Comparison of ENCODE assay signal across 10 mouse cellular contexts in the genomic region with DNA sequence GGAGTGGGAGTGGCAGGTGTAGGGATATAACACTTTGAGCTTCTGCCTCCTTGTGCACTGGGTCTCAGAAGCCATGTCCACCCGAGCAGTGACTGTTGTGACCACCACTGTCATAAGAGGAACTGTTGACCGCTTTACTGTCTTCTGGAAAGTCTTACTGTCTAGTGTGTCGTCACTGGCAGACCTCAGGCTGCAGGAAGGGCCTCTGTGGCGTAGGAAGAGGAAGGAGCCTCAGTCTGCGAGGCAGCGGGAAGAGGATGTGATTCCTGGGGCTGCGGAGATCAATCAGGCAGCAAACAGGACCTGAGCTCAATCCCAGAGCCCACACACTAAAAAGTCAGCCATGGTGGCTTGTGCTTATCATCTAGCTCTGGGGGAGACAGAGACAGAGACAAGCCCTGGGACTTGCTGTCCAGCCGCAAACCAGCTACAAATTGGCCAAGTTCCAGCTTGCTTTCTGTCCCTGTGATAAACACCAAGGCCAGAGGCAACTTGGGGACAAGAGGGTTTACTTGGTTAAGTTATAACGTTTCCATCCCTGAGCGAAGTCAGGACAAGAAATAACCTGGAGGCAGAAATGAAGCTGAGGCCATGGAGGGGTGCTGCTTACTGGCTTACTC. TPM values are rescaled to one million over a fixed set of nuclear protein-coding genes. Genes with fewer than 3 reads are reported as not detected.
DNase-seq lines count a peak whose midpoint lies in the region; ATAC-seq lines count a peak whose summit lies in the region.
"Had no signal": no experiment of that assay in that cellular context is flagged by ENCODE, and none has a peak within 500 bp of the region (broad histone marks: within the 10 kb centered on the region; RNA-seq: fewer than 3 reads in every experiment).

No protein-coding gene starts in this region.

- intact Hi-C loops in left cerebral cortex, postnatal 36 days (cut with DNase I): loop anchor here (5.0 kb wide), 2 partner anchors 64 to 164 kb away; no protein-coding TSS in a partner anchor

- DNase-seq in layer of hippocampus, adult 11-12 months (ENCODE audit: low spot score): peak; percentile 43
- DNase-seq in layer of hippocampus, adult 8-10 months (ENCODE audit: low spot score in 2 of 2): no peak
- DNase-seq in liver: peak; percentile 45
- no peak for DNase-seq in gastrocnemius, adult 8-10 months (ENCODE audit: low spot score in 2 of 2)
- no peak for DNase-seq in left cerebral cortex, postnatal 36 days (ENCODE audit: low spot score in 2 of 2)
- no peak for DNase-seq in urinary bladder, postnatal 25 days (ENCODE audit: low spot score)
- DNase-seq: cerebellum, postnatal 10 days had no signal

- peak; percentile 87 for ATAC-seq in granulocyte monocyte progenitor cell, adult 5-6 weeks (replicated peaks; ENCODE audit: poor library complexity, severe bottlenecking)
- peak; percentile 89 for ATAC-seq in monocyte, adult 5-6 weeks (replicated peaks; ENCODE audit: insufficient number of reproducible peaks, low FRiP score, low TSS enrichment, poor library complexity, severe bottlenecking)

RNA-seq across cellular contexts. Expression of a gene that starts 13.8 kb away (rescaled TPM):
- 1 to 10 TPM; 1.2 to 5.0 (median 1.7) TPM for total RNA-seq in layer of hippocampus, adult 8-10 months (2022)
- total RNA-seq in granulocyte monocyte progenitor cell, adult 5-6 weeks (2014; fragmentation: Nextera tagmentation): 122 and 173 TPM in 2 replicates
- 73.5 and 77.6 TPM in 2 replicates for total RNA-seq in granulocyte monocyte progenitor cell, adult 5-6 weeks (2017)
- total RNA-seq in monocyte, adult 5-6 weeks (2017): 206 to 223 TPM (median 216 TPM) in 3 replicates
- total RNA-seq in gastrocnemius, adult 8-10 months (2022): under 1 TPM in 3 of 4 experiments, not detected in 1; 0.24 to 0.94 (median 0.74) TPM
- 1 to 10 TPM; 1.2 TPM for total RNA-seq in left cerebral cortex, postnatal 36 days (2021)

RNA-seq across cellular contexts. Expression of a gene that starts 47.2 kb away (rescaled TPM):
- 1 to 10 TPM; 1.4 to 4.5 (median 2.9) TPM for total RNA-seq in layer of hippocampus, adult 8-10 months (2022)
- 7.8 and 10.7 TPM in 2 replicates for total RNA-seq in granulocyte monocyte progenitor cell, adult 5-6 weeks (2014; fragmentation: Nextera tagmentation)
- 1.6 and 4.1 TPM in 2 replicates for total RNA-seq in granulocyte monocyte progenitor cell, adult 5-6 weeks (2017)
- total RNA-seq in monocyte, adult 5-6 weeks (2017): 7.1 to 15.7 TPM (median 8.0 TPM) in 3 replicates
- under 1 TPM; 0.39 to 0.56 (median 0.43) TPM for total RNA-seq in gastrocnemius, adult 8-10 months (2022)
- under 1 TPM; 0.39 to 0.59 TPM for total RNA-seq in left cerebral cortex, postnatal 36 days (2021)

RNA-seq across cellular contexts. Expression of a gene that starts 52.2 kb away (rescaled TPM):
- 10 to 100 TPM; 58.2 to 61.8 (median 60.5) TPM for total RNA-seq in layer of hippocampus, adult 8-10 months (2022)
- not detected in 2 replicates for total RNA-seq in granulocyte monocyte progenitor cell, adult 5-6 weeks (2014; fragmentation: Nextera tagmentation)
- not detected in 2 replicates for total RNA-seq in granulocyte monocyte progenitor cell, adult 5-6 weeks (2017)
- total RNA-seq in monocyte, adult 5-6 weeks (2017): 0.49 TPM in 1 of 3 replicates, not detected in the others
- over 10,000 TPM; 12,380 to 17,080 (median 15,669) TPM for total RNA-seq in gastrocnemius, adult 8-10 months (2022)
- 100 to 1,000 TPM in 1 of 2 experiments, 10 to 100 TPM in 1; 73.3 to 114 TPM for total RNA-seq in left cerebral cortex, postnatal 36 days (2021)
- total RNA-seq: ES-E14 had no signal

Comparison
In these comparisons a context has a peak if more than half of its experiments do, and no peak if none do; other contexts are left out.
1. DNase-seq: peak in layer of hippocampus, adult 11-12 months (single experiment) and liver (single experiment); none in layer of hippocampus, adult 8-10 months (0 of 2), gastrocnemius, adult 8-10 months (0 of 2), left cerebral cortex, postnatal 36 days (0 of 2) and urinary bladder, postnatal 25 days (single experiment).
2. RNA of a gene that starts 13.8 kb away (total RNA-seq): 206 to 223 TPM in monocyte, adult 5-6 weeks and 73.5 to 173 TPM in granulocyte monocyte progenitor cell, adult 5-6 weeks; 1.2 to 5.0 TPM in layer of hippocampus, adult 8-10 months, 1.2 TPM in left cerebral cortex, postnatal 36 days and 0.24 to 0.94 TPM in gastrocnemius, adult 8-10 months; every median in the first group is over 10 times any median in the second.
3. RNA of a gene that starts 52.2 kb away (total RNA-seq): 12,380 to 17,080 TPM in gastrocnemius, adult 8-10 months; 73.3 to 114 TPM in left cerebral cortex, postnatal 36 days, 58.2 to 61.8 TPM in layer of hippocampus, adult 8-10 months, not detected in granulocyte monocyte progenitor cell, adult 5-6 weeks and 0.49 TPM in monocyte, adult 5-6 weeks; every median in the first group is over 100 times any median in the second.